Mouse (Mus musculus) neural tube, embryonic 13.5 days (tissue): ENCODE results near the gene 2410004B18Rik. TPM values are rescaled to one million over a fixed set of nuclear protein-coding genes. Genes with fewer than 3 reads are reported as not detected.

Experiments
- polyA plus RNA-seq: library from polyadenylated mRNA; unstranded; fragments of >200 nt; fragmentation: Nextera tagmentation; extraction: Ambion mirVana; gene quantifications from 2 replicates; pipeline ENCODE4 v1.2.1, GENCODE M21; 2015

The 2410004B18Rik gene
- polyA plus RNA-seq, 1 experiment from 2014 or later, result 69.0 TPM

Other genes with a start within 250 kb of the 2410004B18Rik start
- 78.4 and 83.1 TPM in 2 replicates for gene Ddah1, start 179.3 kb upstream of the 2410004B18Rik start, polyA plus RNA-seq
- 40.7 and 48.9 TPM in 2 replicates for gene Bcl10, start 15.2 kb upstream of the 2410004B18Rik start, polyA plus RNA-seq
- gene Syde2, start 49.9 kb downstream of the 2410004B18Rik start, polyA plus RNA-seq, result 0.33 and 0.45 TPM in 2 replicates
- 0.07 and 0.40 TPM in 2 replicates for gene Wdr63, start 170.1 kb downstream of the 2410004B18Rik start, polyA plus RNA-seq
- gene Mcoln3, start 179.4 kb downstream of the 2410004B18Rik start, polyA plus RNA-seq, result 0.24 and 0.32 TPM in 2 replicates
- gene Mcoln2, start 211.8 kb downstream of the 2410004B18Rik start, polyA plus RNA-seq, result 0.15 and 0.36 TPM in 2 replicates